Mouse (Mus musculus) heart, postnatal 0 days (tissue): ENCODE data around the gene Lsm12.

Experiments
- CTCF ChIP-seq: IDR thresholded peaks from 2 replicates; pipeline ENCODE4 v1.5.1; 2016; ENCODE audit warnings: antibody characterized with exemption, control low read depth, low read depth
- EP300 ChIP-seq: IDR thresholded peaks from 2 replicates; pipeline ENCODE4 v1.6.1; 2016; ENCODE audit warnings: antibody characterized with exemption, low read depth

DNA sequence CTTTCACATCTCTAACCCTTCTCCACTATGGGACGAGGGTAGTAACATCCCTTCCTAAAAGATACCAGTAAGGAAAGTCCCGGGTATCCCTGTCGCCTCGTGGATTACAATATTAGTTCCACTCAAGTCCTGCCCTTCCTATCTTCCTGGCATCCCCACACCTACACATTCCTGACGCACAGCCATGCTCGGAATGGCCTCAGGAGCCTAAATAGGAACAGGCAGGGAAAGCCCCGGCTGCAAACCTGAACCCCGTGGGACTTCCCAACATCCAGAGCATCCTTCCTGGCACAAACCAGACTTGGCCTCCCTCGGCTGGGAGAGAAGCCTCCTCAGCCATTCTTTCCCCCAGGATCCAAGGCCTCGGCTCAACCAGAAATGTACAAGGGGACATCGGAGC is 30.4 kb upstream of the Lsm12 start:
- TF ChIP-seq EP300, result no peak
- no peak for TF ChIP-seq CTCF
